Mouse (Mus musculus) ES-E14 (cell line): ENCODE data around the gene Hes7. TPM values are rescaled to one million over a fixed set of nuclear protein-coding genes. Genes with fewer than 3 reads are reported as not detected.

Experiments
- DNase-seq: peaks from one replicate; pipeline ENCODE4 v3.0.0-alpha.2; 2013; ENCODE audit warnings: low read depth, low spot score
- H3K27ac ChIP-seq: 2 replicates; pipeline ENCODE4 v1.5.1; 2012; ENCODE audit warnings: low read depth, mild to moderate bottlenecking, low read length, moderate library complexity, mixed read lengths; ENCODE audit not compliant: poor library complexity, insufficient read depth, severe bottlenecking
- H3K36me3 ChIP-seq: 2 replicates; pipeline ENCODE4 v1.6.1; 2012; ENCODE audit warnings: mild to moderate bottlenecking, low read length, moderate library complexity, mixed read lengths; ENCODE audit not compliant: control insufficient read depth, poor library complexity, insufficient read depth, severe bottlenecking
- H3K4me1 ChIP-seq, 2 experiments: fragments of 150-350 bp in 1 of 2; sonication (generic) in 1 of 2; 2 replicates each; pipeline ENCODE4 v1.6.1; 2012; ENCODE audit warnings: low read length in 2 of 2, mild to moderate bottlenecking in 1 of 2, mixed read lengths in 1 of 2; ENCODE audit not compliant: control insufficient read depth in 2 of 2, insufficient read depth in 2 of 2, poor library complexity in 1 of 2
- H3K4me3 ChIP-seq, 2 experiments: fragments of 150-350 bp in 1 of 2; sonication (generic) in 1 of 2; 2 replicates each; pipeline ENCODE4 v1.5.1; 2012; ENCODE audit warnings: low read length in 2 of 2, low read depth in 1 of 2, mild to moderate bottlenecking in 1 of 2, mixed read lengths in 1 of 2; ENCODE audit not compliant: insufficient read depth in 1 of 2, poor library complexity in 1 of 2, severe bottlenecking in 1 of 2
- H3K9ac ChIP-seq: 2 replicates; pipeline ENCODE4 v1.6.1; 2012; ENCODE audit warnings: low read depth, mild to moderate bottlenecking, low read length, mixed read lengths; ENCODE audit not compliant: poor library complexity, insufficient read depth, severe bottlenecking
- H3K9me3 ChIP-seq: fragments of 150-350 bp; sonication (generic); 2 replicates; pipeline ENCODE4 v1.6.1; 2012; ENCODE audit warnings: low read depth, mild to moderate bottlenecking, low read length; ENCODE audit not compliant: control insufficient read depth, insufficient read depth
- CHD2 ChIP-seq: IDR thresholded peaks from 2 replicates; pipeline ENCODE4 v1.6.1; 2014; ENCODE audit warnings: mild to moderate bottlenecking, low read depth, low read length, inconsistent platforms
- HCFC1 ChIP-seq: IDR thresholded peaks from 2 replicates; pipeline ENCODE4 v1.6.1; 2012; ENCODE audit warnings: low read length, inconsistent platforms, borderline replicate concordance; ENCODE audit not compliant: insufficient read depth
- MAFK ChIP-seq: IDR thresholded peaks from 2 replicates; pipeline ENCODE4 v1.6.1; 2014; ENCODE audit warnings: mild to moderate bottlenecking, low read depth, low read length, inconsistent platforms; ENCODE audit not compliant: insufficient read depth
- ZC3H11A ChIP-seq: IDR thresholded peaks from 2 replicates; pipeline ENCODE4 v1.6.1; 2012; ENCODE audit warnings: low read depth, mild to moderate bottlenecking, inconsistent platforms, low read length, borderline replicate concordance
- ZNF384 ChIP-seq: IDR thresholded peaks from 2 replicates; pipeline ENCODE4 v1.6.1; 2012; ENCODE audit warnings: low read depth, low read length, inconsistent platforms
- in situ Hi-C, 2 experiments: fragments of 600-800 bp; cut with MboI; formaldehyde crosslinking; loops; one replicate each; pipeline ENCODE4 v1.15.1; 2025; ENCODE audit warnings: low sequenced_read_pairs in 2 of 2, inconsistent platforms in 1 of 2; ENCODE audit not compliant: unreplicated experiment in 2 of 2
- total RNA-seq: library from RNA; depleted of rRNA; stranded (reverse); fragments of 300-350 nt; gene quantifications from 2 replicates; pipeline ENCODE4 v1.2.3, GENCODE M21; 2012

Hes7 gene
- total RNA-seq, 1 experiment: not detected

DNA sequence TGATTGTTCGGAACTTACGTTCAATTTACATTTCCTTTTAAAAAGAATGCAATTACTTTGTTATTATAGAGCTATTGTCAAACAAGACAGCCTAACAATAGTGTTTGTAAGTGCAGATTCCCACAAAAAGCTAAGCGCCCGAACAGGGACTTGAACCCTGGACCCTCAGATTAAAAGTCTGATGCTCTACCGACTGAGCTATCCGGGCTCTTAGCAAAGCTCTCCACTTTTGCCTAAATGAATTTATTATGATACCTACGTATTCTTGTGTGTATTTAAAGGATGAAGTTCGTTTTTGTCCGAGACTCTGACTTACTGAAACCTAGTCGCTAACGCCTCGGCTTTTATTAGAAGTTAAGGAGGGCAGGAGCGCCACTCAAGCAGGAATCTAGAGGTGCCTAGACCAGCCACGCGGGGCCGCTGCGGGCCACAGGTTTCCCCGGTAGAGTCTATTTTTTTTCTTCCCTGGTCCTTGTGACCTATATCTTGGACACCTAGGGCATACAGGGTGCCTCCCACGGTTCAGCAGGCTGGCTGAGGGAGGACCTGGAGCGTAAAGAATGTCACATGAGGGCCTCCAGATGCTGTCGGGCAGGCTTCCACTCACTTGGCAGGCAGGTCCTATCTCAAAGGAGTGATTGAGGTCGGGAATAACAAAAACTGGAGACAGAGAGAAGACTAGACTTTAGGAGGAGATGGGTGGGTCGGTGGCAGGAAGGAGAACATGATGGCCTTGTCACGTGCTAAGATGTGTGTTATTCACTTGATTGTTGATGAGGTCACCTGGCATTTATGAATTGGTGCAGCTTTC is 5.0 kb downstream of the Hes7 start:
- DNase-seq: peak; percentile 90
- in situ Hi-C loops: loop anchor here in 1 of 2 experiments (5.0 kb wide), 1 partner anchor 63 kb away; no protein-coding TSS in a partner anchor
- peaks cover 0 to 10% of the 10 kb centered on the region in 2 experiments; a peak in 2 of 4 replicates for H3K4me1 ChIP-seq
- H3K9me3 ChIP-seq: no peaks in the 10 kb centered on the region
- H3K36me3 ChIP-seq: no peaks in the 10 kb centered on the region
- H3K27ac ChIP-seq: 0 out of 2 replicates have a peak overlapping the region, but pooled peaks have one; percentile 13
- TF ChIP-seq HCFC1 (0 out of 2 replicates have a peak, but pooled peaks have one; percentile 22), CHD2 (no peak), ZC3H11A (no peak), MAFK (peak; percentile 92), ZNF384 (peak; percentile 92)
- H3K4me3 ChIP-seq: peak overlapping the region; percentile 53 to 64
- H3K9ac ChIP-seq: peak overlapping the region; percentile 24

DNA sequence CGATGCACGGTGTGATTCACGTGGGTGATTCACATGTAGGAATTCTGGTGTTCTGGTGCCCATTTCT is 5.5 kb downstream of the Hes7 start, which contains the start of gene Aloxe3:
Gene Aloxe3 (plus strand): TSS at position 45 of the 67 bp plus-strand sequence.
- no peaks in the 10 kb centered on the region for H3K9me3 ChIP-seq
- no peak for TF ChIP-seq HCFC1
- no peak for TF ChIP-seq ZC3H11A
- TF ChIP-seq CHD2: no peak
- TF ChIP-seq MAFK: no peak

GRCm38 (mm10) chr11:69125919-69126705 is 5.9 kb downstream of the Hes7 start:
- H3K9me3 ChIP-seq: no peaks in the 10 kb centered on the region
- peak overlapping the region; percentile 53 to 64 for H3K4me3 ChIP-seq
- no peaks in the 10 kb centered on the region for H3K36me3 ChIP-seq
- in situ Hi-C loops: loop anchor here in 1 of 2 experiments (5.0 kb wide), 1 partner anchor 64 kb away; no protein-coding TSS in a partner anchor
- peaks cover 0 to 8% of the 10 kb centered on the region in 2 experiments; a peak in 1 of 4 replicates for H3K4me1 ChIP-seq
- no peak overlapping the region for H3K27ac ChIP-seq
- DNase-seq: no peak
- H3K9ac ChIP-seq: no peak overlapping the region
- no peak for TF ChIP-seq HCFC1
- TF ChIP-seq CHD2: no peak
- no peak for TF ChIP-seq MAFK
- TF ChIP-seq ZC3H11A: no peak
- no peak for TF ChIP-seq ZNF384

More for the DNA sequence above, 5.5 kb downstream of the Hes7 start, which contains the start of gene Aloxe3:
- Histone ChIP-seq H3K4me3 (peak within 1 kb of the TSS; percentile 53 to 64), H3K4me1 (peaks cover 0 to 10% of the 10 kb centered on the region in 2 experiments; a peak in 2 of 4 replicates), H3K27ac (0 out of 2 replicates have a peak within 1 kb of the TSS, but pooled peaks have one; percentile 13), H3K9ac (peak within 1 kb of the TSS; percentile 24), H3K36me3 (no peaks in the 10 kb centered on the region)
- in situ Hi-C loops: loop anchor here in 1 of 2 experiments (5.0 kb wide), 1 partner anchor 63 kb away; no protein-coding TSS in a partner anchor
- DNase-seq: no peak

GRCm38 (mm10) chr11:69126706-69127095 is 6.5 kb downstream of the Hes7 start:
- H3K4me3 ChIP-seq: peak overlapping the region in 1 of 2 experiments; percentile 64; a peak in 1 of 4 replicates
- in situ Hi-C loops: loop anchor here in 1 of 2 experiments (5.0 kb wide), 1 partner anchor 64 kb away; no protein-coding TSS in a partner anchor
- no peak overlapping the region for H3K9ac ChIP-seq

More at GRCm38 (mm10) chr11:69126706-69127095, 6.5 kb downstream of the Hes7 start:
- H3K27ac ChIP-seq: no peak overlapping the region
- no peaks in the 10 kb centered on the region for H3K36me3 ChIP-seq
- peaks cover 0 to 10% of the 10 kb centered on the region in 2 experiments; a peak in 1 of 4 replicates for H3K4me1 ChIP-seq
- H3K9me3 ChIP-seq: no peaks in the 10 kb centered on the region
- no peak for TF ChIP-seq CHD2
- TF ChIP-seq ZC3H11A: no peak
- TF ChIP-seq HCFC1: no peak
- no peak for TF ChIP-seq MAFK
- TF ChIP-seq ZNF384: no peak
- no peak for DNase-seq
